In the genomic region with DNA sequence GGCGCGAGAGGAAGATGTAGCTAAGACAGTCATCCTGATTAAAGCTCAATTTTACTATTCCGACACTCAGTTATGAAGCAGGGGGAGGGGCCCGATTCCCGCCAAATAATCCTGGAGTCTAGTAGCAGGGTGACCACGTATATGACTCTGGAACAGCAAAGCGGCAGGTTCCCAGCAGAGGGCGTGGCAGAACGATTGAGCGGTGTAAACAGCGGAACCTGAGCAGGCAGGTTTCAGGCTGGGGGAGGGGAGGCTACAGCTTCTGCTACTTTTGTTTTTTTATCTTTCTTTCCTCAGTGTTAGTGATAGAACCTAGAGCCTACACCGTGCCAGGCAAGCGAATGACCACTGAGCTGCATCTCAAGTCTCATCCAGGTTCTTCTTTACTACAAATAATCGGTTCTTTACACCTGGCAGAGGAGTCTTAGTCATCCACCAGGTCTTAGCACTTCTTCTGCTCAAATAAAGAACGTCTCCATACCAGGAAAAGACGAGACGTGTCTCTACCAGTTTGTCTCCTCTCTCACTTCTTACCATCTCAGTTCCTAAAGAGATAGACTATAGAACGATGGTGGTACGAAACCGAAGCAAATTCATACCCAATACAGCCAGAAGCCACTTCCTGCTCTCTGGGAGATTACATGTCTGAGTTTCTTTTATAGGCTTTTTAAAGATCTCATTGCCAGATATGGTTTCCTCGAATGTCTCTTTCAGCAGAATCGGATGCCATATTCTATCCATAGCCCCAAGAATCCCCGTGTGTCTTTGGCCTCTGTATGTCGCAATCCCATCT, we compare ENCODE assay signal across 11 mouse cellular contexts.
DNase-seq lines count a peak whose midpoint lies in the region; ATAC-seq lines count a peak whose summit lies in the region.
"Had no signal": no experiment of that assay in that cellular context is flagged by ENCODE, and none has a peak within 500 bp of the region (broad histone marks: within the 10 kb centered on the region; RNA-seq: fewer than 3 reads in every experiment).

No protein-coding gene starts in this region.

- H3K4me2 ChIP-seq in intestine, embryonic 15.5 days (replicated peaks) = no peak overlapping the region
- H3K4me2 ChIP-seq in intestine, embryonic 16.5 days (ENCODE audit: low read depth, low read length) = no peak overlapping the region
- H3K4me2 ChIP-seq in stomach, embryonic 15.5 days = no peak overlapping the region
- H3K4me2 ChIP-seq: liver, embryonic 15.5 days had no signal

- no peaks in the 10 kb centered on the region for H3K27me3 ChIP-seq in intestine, embryonic 15.5 days (replicated peaks)
- H3K27me3 ChIP-seq in intestine, embryonic 16.5 days (replicated peaks; ENCODE audit: control insufficient read depth, insufficient read depth, low read length) = no peaks in the 10 kb centered on the region
- no peaks in the 10 kb centered on the region for H3K27me3 ChIP-seq in stomach, embryonic 15.5 days (replicated peaks)
- H3K27me3 ChIP-seq: liver, embryonic 15.5 days; Patski had no signal

- H3K9me3 ChIP-seq in intestine, embryonic 15.5 days = no peaks in the 10 kb centered on the region
- H3K9me3 ChIP-seq in intestine, embryonic 16.5 days (ENCODE audit: control insufficient read depth, low read length) = no peaks in the 10 kb centered on the region
- H3K9me3 ChIP-seq in stomach, embryonic 15.5 days = no peaks in the 10 kb centered on the region
- H3K9me3 ChIP-seq: liver, embryonic 15.5 days had no signal

- no peaks in the 10 kb centered on the region for H3K36me3 ChIP-seq in intestine, embryonic 15.5 days
- no peaks in the 10 kb centered on the region for H3K36me3 ChIP-seq in intestine, embryonic 16.5 days (ENCODE audit: control insufficient read depth, insufficient read depth, low read length)
- no peaks in the 10 kb centered on the region for H3K36me3 ChIP-seq in stomach, embryonic 15.5 days
- H3K36me3 ChIP-seq: liver, embryonic 15.5 days had no signal

- no peak overlapping the region for H3K27ac ChIP-seq in intestine, embryonic 15.5 days
- no peak overlapping the region for H3K27ac ChIP-seq in intestine, embryonic 16.5 days (ENCODE audit: low read length)
- no peak overlapping the region for H3K27ac ChIP-seq in stomach, embryonic 15.5 days
- H3K27ac ChIP-seq: liver, embryonic 15.5 days had no signal

- DNase-seq in ES-CJ7 (ENCODE audit: low read depth, low spot score) = peak; percentile 72
- DNase-seq in kidney, adult 8-10 months = peak; percentile 11 to 50
- no peak for DNase-seq in MN1 (ENCODE audit: low spot score)
- no peak for DNase-seq in frontal cortex, postnatal 36 days (ENCODE audit: low spot score in 2 of 2)
- no peak for DNase-seq in adrenal gland, postnatal 36 days
- DNase-seq: embryo, embryonic 11 days had no signal

- no peak overlapping the region for H3K4me3 ChIP-seq in intestine, embryonic 15.5 days (replicated peaks)
- no peak overlapping the region for H3K4me3 ChIP-seq in intestine, embryonic 16.5 days (ENCODE audit: low read length)
- no peak overlapping the region for H3K4me3 ChIP-seq in stomach, embryonic 15.5 days (replicated peaks)
- H3K4me3 ChIP-seq: liver, embryonic 15.5 days had no signal

- no peaks in the 10 kb centered on the region for H3K4me1 ChIP-seq in intestine, embryonic 15.5 days (replicated peaks)
- no peaks in the 10 kb centered on the region for H3K4me1 ChIP-seq in intestine, embryonic 16.5 days (ENCODE audit: control insufficient read depth, insufficient read depth, low read length)
- H3K4me1 ChIP-seq in stomach, embryonic 15.5 days = no peaks in the 10 kb centered on the region
- H3K4me1 ChIP-seq: liver, embryonic 15.5 days had no signal

- no peak overlapping the region for H3K9ac ChIP-seq in intestine, embryonic 15.5 days
- H3K9ac ChIP-seq in intestine, embryonic 16.5 days (ENCODE audit: low read depth, low read length) = no peak overlapping the region
- H3K9ac ChIP-seq in stomach, embryonic 15.5 days = no peak overlapping the region
- H3K9ac ChIP-seq: liver, embryonic 15.5 days had no signal

- WGBS in intestine, embryonic 15.5 days = 58% methylated on average over 24 of the region's 24 CpGs
- WGBS in intestine, embryonic 16.5 days = 62% methylated on average over 24 of the region's 24 CpGs
- WGBS in stomach, embryonic 15.5 days = 56% methylated on average over 24 of the region's 24 CpGs

- peak; percentile 70; the same call in 1 of the 2 replicates for ATAC-seq in intestine, embryonic 15.5 days
- ATAC-seq in intestine, embryonic 16.5 days = no peak
- ATAC-seq in stomach, embryonic 15.5 days (ENCODE audit: insufficient read depth, low FRiP score, low read depth) = 0 out of 2 replicates have a peak, but pooled peaks have one; percentile 7
- ATAC-seq: Patski had no signal

Comparison
In these comparisons a context has a peak if more than half of its experiments do, and no peak if none do; other contexts are left out.
1. DNase-seq: peak in ES-CJ7 (single experiment) and kidney, adult 8-10 months (2 of 2); none in MN1 (single experiment), frontal cortex, postnatal 36 days (0 of 2) and adrenal gland, postnatal 36 days (0 of 2).